Mouse (Mus musculus): ENCODE results near the gene Cst11. TPM values are rescaled to one million over a fixed set of nuclear protein-coding genes. Genes with fewer than 3 reads are reported as not detected.

Cst11 gene
- total and polyA plus RNA-seq, 3 experiments = not detected

DNA sequence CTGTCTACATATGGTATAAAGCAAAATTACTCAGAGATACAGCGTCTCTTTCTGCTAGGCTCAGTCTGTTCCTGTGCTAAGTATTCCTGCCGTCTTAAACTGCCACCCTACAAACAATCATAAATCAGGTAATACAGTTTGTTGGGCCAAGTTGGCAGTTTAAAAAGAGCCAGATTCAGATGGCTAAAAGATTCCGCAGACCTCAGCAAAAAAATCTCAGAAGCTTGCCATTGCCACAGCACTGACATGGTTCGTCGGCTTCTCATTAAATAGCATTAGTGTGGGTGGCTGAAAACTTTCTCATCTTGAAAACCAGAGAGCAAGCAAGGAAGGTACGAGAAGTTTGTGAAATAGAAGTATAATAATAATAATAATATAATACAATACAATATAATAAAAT, 35.4 kb upstream of the Cst11 start:
- TF ChIP-seq USF1 (IDR thresholded peaks at IDR 0.05; ENCODE audit: low read depth, low read length) (no peak), NRF1 (IDR thresholded peaks at IDR 0.05; ENCODE audit: insufficient read depth, low read depth, low read length, poor library complexity, severe bottlenecking) (no peak), HCFC1 (IDR thresholded peaks at IDR 0.05; ENCODE audit: low read depth, low read length) (no peak), CHD1 (IDR thresholded peaks at IDR 0.05; ENCODE audit: low read depth, low read length) (no peak), TAL1 (IDR thresholded peaks at IDR 0.05; ENCODE audit: low read length) (no peak), MXI1 (IDR thresholded peaks at IDR 0.05; ENCODE audit: low read depth, low read length) (no peak), TBP (IDR thresholded peaks at IDR 0.05; ENCODE audit: low read depth, low read length) (no peak), E2F4 (IDR thresholded peaks at IDR 0.05; ENCODE audit: borderline replicate concordance, low read depth, low read length) (no peak), TCF12 (IDR thresholded peaks at IDR 0.05; ENCODE audit: low read depth, low read length) (no peak), JUND (IDR thresholded peaks at IDR 0.05; ENCODE audit: low read depth, low read length) (no peak), POLR2AphosphoS5 (IDR thresholded peaks at IDR 0.05; ENCODE audit: borderline replicate concordance, low read depth, low read length) (no peak), MYC (IDR thresholded peaks at IDR 0.05; ENCODE audit: low read depth, low read length) (no peak), MEF2A (IDR thresholded peaks at IDR 0.05; ENCODE audit: extremely low read depth, insufficient replicate concordance, low read depth, low read length, poor library complexity, severe bottlenecking) (no peak), ZNF384 (IDR thresholded peaks at IDR 0.05; ENCODE audit: low read depth, low read length) (no peak), ZMIZ1 (IDR thresholded peaks at IDR 0.05; ENCODE audit: low read depth, low read length) (no peak), GABPA (IDR thresholded peaks at IDR 0.05; ENCODE audit: low read depth, low read length) (no peak), MAFK (IDR thresholded peaks at IDR 0.05; ENCODE audit: borderline replicate concordance, low read depth, low read length) (no peak), UBTF (IDR thresholded peaks at IDR 0.05; ENCODE audit: borderline replicate concordance, insufficient read depth, low read depth, low read length) (no peak), SMC3 (IDR thresholded peaks at IDR 0.05; ENCODE audit: low read depth, low read length) (no peak), MAX (IDR thresholded peaks at IDR 0.05; ENCODE audit: low read length) (no peak)
- DNase-seq (ENCODE audit: low read depth, low spot score) = no peak
- no peaks in the 10 kb centered on the region for H3K9me3 ChIP-seq (replicated peaks; ENCODE audit: insufficient read depth, low read length)

DNA sequence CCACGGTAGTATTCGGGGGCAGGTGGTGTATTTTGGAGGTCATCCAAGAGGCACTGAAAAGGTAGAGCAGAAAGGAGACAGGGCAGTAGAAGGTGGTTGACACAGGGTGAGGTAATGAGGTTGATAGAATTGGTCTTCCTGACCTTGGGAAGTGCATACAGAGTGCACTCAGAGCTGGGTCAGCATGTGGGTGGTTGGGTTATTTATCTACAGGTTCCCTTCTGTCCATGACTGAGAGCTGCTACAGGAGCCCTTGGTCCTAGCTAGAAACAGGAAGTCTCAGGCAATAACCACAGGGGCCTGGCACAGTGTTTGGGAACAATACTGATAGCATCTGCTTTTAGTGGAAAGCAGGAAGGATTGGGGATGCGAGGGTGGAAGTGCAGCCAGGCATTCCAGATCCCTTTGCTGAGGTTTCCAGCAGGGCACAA, 30.2 kb upstream of the Cst11 start:
- no peak for DNase-seq (ENCODE audit: low read depth, low spot score)
- no peaks in the 10 kb centered on the region for H3K36me3 ChIP-seq (ENCODE audit: control insufficient read depth in 1 of 2, insufficient read depth in 2 of 2, low read length in 2 of 2)
- no peak for TF ChIP-seq NELFE (IDR thresholded peaks at IDR 0.05; ENCODE audit: low read depth, low read length)
- TF ChIP-seq CHD1 (IDR thresholded peaks at IDR 0.05; ENCODE audit: low read depth, low read length) = no peak
- no peak for TF ChIP-seq TAL1 (IDR thresholded peaks at IDR 0.05; ENCODE audit: low read length)
- TF ChIP-seq MAFK (IDR thresholded peaks at IDR 0.05; ENCODE audit: borderline replicate concordance, low read depth, low read length) = no peak
- TF ChIP-seq TBP (IDR thresholded peaks at IDR 0.05; ENCODE audit: low read depth, low read length) = no peak
- TF ChIP-seq USF1 (IDR thresholded peaks at IDR 0.05; ENCODE audit: low read depth, low read length) = no peak
- TF ChIP-seq GABPA (IDR thresholded peaks at IDR 0.05; ENCODE audit: low read depth, low read length) = no peak
- TF ChIP-seq RCOR1 (IDR thresholded peaks at IDR 0.05; ENCODE audit: low read depth, low read length) = no peak
- no peak for TF ChIP-seq MYB (IDR thresholded peaks at IDR 0.05; ENCODE audit: low read depth, low read length)
- TF ChIP-seq RAD21 (IDR thresholded peaks at IDR 0.05; ENCODE audit: low read depth, low read length) = no peak
- TF ChIP-seq MAZ (IDR thresholded peaks at IDR 0.05; ENCODE audit: low read depth, low read length) = no peak
- no peak for TF ChIP-seq USF2 (IDR thresholded peaks at IDR 0.05; ENCODE audit: borderline replicate concordance in 1 of 2, insufficient read depth in 1 of 2, low read depth in 1 of 2, low read length in 2 of 2)
- TF ChIP-seq E2F4 (IDR thresholded peaks at IDR 0.05; ENCODE audit: borderline replicate concordance, low read depth, low read length) = no peak
- H3K4me3 ChIP-seq (ENCODE audit: control insufficient read depth in 1 of 2, insufficient read depth in 1 of 2, low read depth in 2 of 2, low read length in 2 of 2) = no peak overlapping the region
- H3K9me3 ChIP-seq (replicated peaks; ENCODE audit: insufficient read depth, low read length) = no peaks in the 10 kb centered on the region
- H3K27me3 ChIP-seq (ENCODE audit: control insufficient read depth in 1 of 2, insufficient read depth in 2 of 2, low read length in 2 of 2) = no peaks in the 10 kb centered on the region
- no peaks in the 10 kb centered on the region for H3K79me2 ChIP-seq (ENCODE audit: control insufficient read depth, insufficient read depth, low read length, poor library complexity)
- no peak overlapping the region for H3K27ac ChIP-seq (ENCODE audit: control insufficient read depth, low read depth, low read length)
- H3K9ac ChIP-seq (ENCODE audit: control insufficient read depth, low read depth, low read length, poor library complexity, severe bottlenecking) = no peak overlapping the region
- no peaks in the 10 kb centered on the region for H3K4me1 ChIP-seq (ENCODE audit: control insufficient read depth in 1 of 2, insufficient read depth in 2 of 2, low read length in 2 of 2)

More for the DNA sequence above, 35.4 kb upstream of the Cst11 start:
- Histone ChIP-seq H3K27me3 (ENCODE audit: control insufficient read depth in 1 of 2, insufficient read depth in 2 of 2, low read length in 2 of 2) (no peaks in the 10 kb centered on the region), H3K36me3 (ENCODE audit: control insufficient read depth in 1 of 2, insufficient read depth in 2 of 2, low read length in 2 of 2) (no peaks in the 10 kb centered on the region), H3K9ac (ENCODE audit: control insufficient read depth, low read depth, low read length, poor library complexity, severe bottlenecking) (no peak overlapping the region), H3K79me2 (ENCODE audit: control insufficient read depth, insufficient read depth, low read length, poor library complexity) (no peaks in the 10 kb centered on the region), H3K4me3 (ENCODE audit: control insufficient read depth in 1 of 2, insufficient read depth in 1 of 2, low read depth in 2 of 2, low read length in 2 of 2) (no peak overlapping the region), H3K4me1 (ENCODE audit: control insufficient read depth in 1 of 2, insufficient read depth in 2 of 2, low read length in 2 of 2) (no peaks in the 10 kb centered on the region), H3K27ac (ENCODE audit: control insufficient read depth, low read depth, low read length) (no peak overlapping the region)

Measured in MEL (cell line).